Mouse (Mus musculus): ENCODE data around the gene Gabbr2. TPM values are rescaled to one million over a fixed set of nuclear protein-coding genes. Genes with fewer than 3 reads are reported as not detected.

The Gabbr2 gene
- polyA plus RNA-seq (2014; fragmentation: Illumina TruSeq; extraction: RNeasy Lipid Tissue Mini Kit (QIAGEN cat#74804); ENCODE audit: low read depth, low replicate concordance) = 0.62 TPM

DNA sequence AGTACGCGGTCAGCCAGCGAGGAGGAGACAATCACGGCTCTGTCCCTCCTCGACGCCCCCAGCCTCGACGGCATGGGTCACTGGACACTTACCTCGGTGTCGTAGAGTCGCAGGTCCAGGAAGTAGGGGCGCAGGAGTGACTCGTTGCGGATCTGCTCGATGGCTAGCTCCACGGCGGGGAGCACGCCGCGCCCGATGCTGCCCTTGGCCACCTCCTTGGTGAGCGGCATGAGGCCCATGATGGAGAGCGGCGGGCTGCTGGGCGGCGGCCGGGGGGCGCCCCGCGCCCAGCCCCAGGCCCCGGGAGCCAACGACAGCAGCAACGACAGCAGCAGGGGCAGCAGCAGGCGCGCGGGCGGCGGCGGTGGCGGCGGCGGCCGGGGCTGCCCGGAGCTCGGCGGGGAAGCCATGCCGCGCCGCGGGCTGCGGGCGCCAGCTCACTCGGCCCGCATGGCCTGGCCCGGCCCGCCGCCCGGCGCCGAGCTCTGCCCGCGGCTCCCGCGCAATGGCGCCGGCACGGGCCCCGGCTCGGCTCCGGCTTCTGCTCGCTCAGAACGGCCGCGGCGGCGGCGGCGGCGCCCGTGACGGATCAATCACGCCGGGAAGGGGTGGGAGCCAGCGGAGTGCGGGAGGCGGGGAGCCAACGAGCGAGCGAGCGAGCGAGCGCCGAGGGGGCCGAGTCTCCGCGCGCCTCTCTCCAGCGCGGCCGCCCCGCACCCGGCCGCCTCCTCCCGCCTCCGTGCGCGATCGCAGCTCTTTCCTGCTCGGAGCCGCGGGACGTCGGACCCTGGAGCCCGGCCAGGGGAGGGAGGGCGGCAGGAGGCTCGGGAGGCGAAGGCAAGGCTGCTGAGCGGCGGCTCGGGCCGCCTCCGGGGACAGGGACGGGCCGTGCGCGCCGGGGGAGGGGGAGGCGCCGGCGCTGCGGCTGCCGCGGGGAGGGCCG, at the start of gene Gabbr2:
Gene Gabbr2 (minus strand): TSS at position 858 of the 943 bp plus-strand sequence.

DNA sequence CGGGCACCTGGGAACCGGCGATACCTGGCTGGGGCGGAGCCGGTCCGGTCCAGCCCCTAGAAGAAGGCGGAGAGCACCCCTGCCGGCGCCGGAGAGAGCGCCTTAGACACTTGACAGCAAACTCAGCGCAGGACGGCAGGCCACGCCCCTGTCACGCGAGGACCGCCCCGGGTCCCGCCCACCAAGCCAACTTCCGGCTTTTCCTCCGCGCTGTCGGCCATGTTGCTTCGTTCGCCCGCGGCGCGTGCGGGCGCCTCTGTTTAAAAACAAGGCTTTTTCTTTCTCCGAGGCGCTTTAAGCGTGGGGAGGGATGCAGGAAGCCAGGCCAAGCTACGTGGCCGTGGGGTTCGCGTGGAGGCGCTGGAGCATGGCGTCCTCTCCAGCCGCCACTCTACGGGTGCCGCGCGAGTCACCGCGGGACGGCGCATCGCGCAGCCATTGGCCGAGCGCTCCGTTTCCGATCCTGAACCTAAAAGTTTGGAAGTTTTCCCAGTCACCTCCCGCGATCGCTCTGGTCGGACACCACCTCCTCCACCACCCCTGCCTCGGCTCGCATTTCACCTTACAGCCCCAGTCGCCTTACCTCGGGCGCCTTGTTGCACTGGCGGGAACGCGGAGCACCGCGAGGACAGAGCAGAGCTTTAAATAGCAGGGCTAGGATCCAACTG, 341.5 kb downstream of the Gabbr2 start, which contains the start of gene Tbc1d2:
Gene Tbc1d2 (minus strand): TSS at position 124 of the 668 bp plus-strand sequence.

Other genes starting within 250 kb of the Gabbr2 start
- gene Anks6, start 65.6 kb upstream of the Gabbr2 start, polyA plus RNA-seq (2014; fragmentation: Illumina TruSeq; extraction: RNeasy Lipid Tissue Mini Kit (QIAGEN cat#74804); ENCODE audit: low read depth, low replicate concordance) = 8.9 TPM
- gene Galnt12, start 100.0 kb upstream of the Gabbr2 start, polyA plus RNA-seq (2014; fragmentation: Illumina TruSeq; extraction: RNeasy Lipid Tissue Mini Kit (QIAGEN cat#74804); ENCODE audit: low read depth, low replicate concordance) = 40.1 TPM
- gene Col15a1, start 216.3 kb upstream of the Gabbr2 start, polyA plus RNA-seq (2014; fragmentation: Illumina TruSeq; extraction: RNeasy Lipid Tissue Mini Kit (QIAGEN cat#74804); ENCODE audit: low read depth, low replicate concordance) = 89.9 TPM